Mouse (Mus musculus) midbrain, embryonic 12.5 days (tissue): ENCODE measurements around the gene Usp49. TPM values are rescaled to one million over a fixed set of nuclear protein-coding genes. Genes with fewer than 3 reads are reported as not detected.
"Not testable (repeated sequence)": the region's sequence is repeated elsewhere in the genome, so short reads cannot be mapped to it uniquely, and the experiment has no call there.

Experiments
- ATAC-seq: fragments of 200-750 bp; cut with Nextera tagmentation; 2 replicates; pipeline ENCODE4 v1.8.0; 2017; ENCODE audit warnings: low read depth, moderate TSS enrichment, moderate library complexity; ENCODE audit not compliant: low FRiP score
- H3K27ac ChIP-seq: fragments of 300-500 bp; sonication (generic); replicated peaks from 2 replicates; pipeline ENCODE4 v1.5.1; 2016; ENCODE audit warnings: mild to moderate bottlenecking
- H3K27me3 ChIP-seq: fragments of 300-500 bp; sonication (generic); 2 replicates; pipeline ENCODE4 v1.6.1; 2016; ENCODE audit warnings: mild to moderate bottlenecking
- H3K36me3 ChIP-seq: fragments of 300-500 bp; sonication (generic); 2 replicates; pipeline ENCODE4 v1.6.1; 2016
- H3K4me1 ChIP-seq: fragments of 300-500 bp; sonication (generic); 2 replicates; pipeline ENCODE4 v1.6.1; 2016
- H3K4me2 ChIP-seq: fragments of 300-500 bp; sonication (generic); replicated peaks from 2 replicates; pipeline ENCODE4 v1.6.1; 2016; ENCODE audit warnings: mild to moderate bottlenecking, moderate library complexity
- H3K4me3 ChIP-seq: fragments of 300-500 bp; sonication (generic); 2 replicates; pipeline ENCODE4 v1.5.1; 2016; ENCODE audit warnings: mild to moderate bottlenecking
- H3K9ac ChIP-seq: fragments of 300-500 bp; sonication (generic); replicated peaks from 2 replicates; pipeline ENCODE4 v1.6.1; 2016; ENCODE audit warnings: mild to moderate bottlenecking, moderate library complexity
- H3K9me3 ChIP-seq: fragments of 300-500 bp; sonication (generic); 2 replicates; pipeline ENCODE4 v1.6.1; 2016; ENCODE audit warnings: mild to moderate bottlenecking
- WGBS: fragments of 180-500 bp; shearing (Covaris S2); methylation state at CpG from one replicate; pipeline ENCODE4 v1.1.7; 2016; 5-methylcytosine and 5-hydroxymethylcytosine counted together
- polyA plus RNA-seq: library from polyadenylated mRNA; unstranded; fragments of >200 nt; fragmentation: Nextera tagmentation; extraction: Ambion mirVana; gene quantifications from 2 replicates; pipeline ENCODE4 v1.2.1, GENCODE M21; 2016

Usp49 gene
- polyA plus RNA-seq, 1 experiment from 2014 or later: 10.5 TPM

GRCm38 (mm10) chr17:47611661-47611982 lies 18.9 kb upstream of the Usp49 start:
- Histone ChIP-seq H3K9ac (peak overlapping the region; percentile 75), H3K4me3 (peak overlapping the region; percentile 76), H3K36me3 (peaks cover 40% of the 10 kb centered on the region), H3K9me3 (no peaks in the 10 kb centered on the region), H3K4me2 (peak overlapping the region; percentile 90), H3K27ac (no peak overlapping the region), H3K4me1 (peaks cover 27% of the 10 kb centered on the region), H3K27me3 (no peaks in the 10 kb centered on the region)
- under 1% methylated on average over 13 of the region's 13 CpGs for WGBS
- ATAC-seq: no peak

- 95% methylated on average over 1 of the region's 1 CpGs for WGBS
- H3K4me2 ChIP-seq: no peak overlapping the region
- ATAC-seq: no peak
- H3K27me3 ChIP-seq: no peaks in the 10 kb centered on the region
- H3K9ac ChIP-seq: no peak overlapping the region
- H3K4me3 ChIP-seq: no peak overlapping the region
- no peaks in the 10 kb centered on the region for H3K9me3 ChIP-seq
- no peak overlapping the region for H3K27ac ChIP-seq
- peaks cover 38% of the 10 kb centered on the region for H3K36me3 ChIP-seq
- peaks cover 27% of the 10 kb centered on the region for H3K4me1 ChIP-seq
Observed at GRCm38 (mm10) chr17:47614018-47614417, 16.5 kb upstream of the Usp49 start.

- peaks cover 48% of the 10 kb centered on the region for H3K36me3 ChIP-seq
- H3K27me3 ChIP-seq: no peaks in the 10 kb centered on the region
- no peak overlapping the region for H3K9ac ChIP-seq
- no peak overlapping the region for H3K4me2 ChIP-seq
- 97% methylated on average over 8 of the region's 8 CpGs for WGBS
- no peak overlapping the region for H3K4me3 ChIP-seq
- H3K27ac ChIP-seq: no peak overlapping the region
- no peaks in the 10 kb centered on the region for H3K9me3 ChIP-seq
- no peak for ATAC-seq
- H3K4me1 ChIP-seq: peaks cover 15% of the 10 kb centered on the region
Observed at GRCm38 (mm10) chr17:47616119-47616518, 14.4 kb upstream of the Usp49 start.

GRCm38 (mm10) chr17:47616652-47617051 lies 13.8 kb upstream of the Usp49 start:
- ATAC-seq: no peak
- 92% methylated on average over 4 of the region's 4 CpGs for WGBS

GRCm38 (mm10) chr17:47617605-47618307 lies 12.7 kb upstream of the Usp49 start:
- no peak overlapping the region for H3K9ac ChIP-seq
- peaks cover 5% of the 10 kb centered on the region for H3K4me1 ChIP-seq
- ATAC-seq: no peak
- H3K4me2 ChIP-seq: no peak overlapping the region
- H3K4me3 ChIP-seq: no peak overlapping the region
- WGBS: 95% methylated on average over 9 of the region's 9 CpGs
- H3K36me3 ChIP-seq: peaks cover 64% of the 10 kb centered on the region
- H3K27ac ChIP-seq: no peak overlapping the region
- no peaks in the 10 kb centered on the region for H3K27me3 ChIP-seq
- H3K9me3 ChIP-seq: no peaks in the 10 kb centered on the region

More at GRCm38 (mm10) chr17:47616652-47617051, 13.8 kb upstream of the Usp49 start:
- Histone ChIP-seq H3K9me3 (no peaks in the 10 kb centered on the region), H3K4me2 (no peak overlapping the region), H3K27ac (no peak overlapping the region), H3K27me3 (no peaks in the 10 kb centered on the region), H3K36me3 (peaks cover 53% of the 10 kb centered on the region), H3K4me3 (no peak overlapping the region), H3K4me1 (peaks cover 15% of the 10 kb centered on the region), H3K9ac (no peak overlapping the region)

- Histone ChIP-seq H3K4me1 (no peaks in the 10 kb centered on the region), H3K4me2 (no peak overlapping the region), H3K9me3 (no peaks in the 10 kb centered on the region), H3K27me3 (no peaks in the 10 kb centered on the region), H3K4me3 (no peak overlapping the region), H3K27ac (no peak overlapping the region), H3K9ac (no peak overlapping the region), H3K36me3 (peaks cover 73% of the 10 kb centered on the region)
- WGBS: 92% methylated on average over 13 of the region's 13 CpGs
- ATAC-seq: no peak
Observed at GRCm38 (mm10) chr17:47618556-47619311, 11.8 kb upstream of the Usp49 start.

- no peak overlapping the region for H3K27ac ChIP-seq
- no peak overlapping the region for H3K4me2 ChIP-seq
- WGBS: 92% methylated on average over 14 of the region's 14 CpGs
- H3K9ac ChIP-seq: no peak overlapping the region
- H3K4me3 ChIP-seq: no peak overlapping the region
- H3K36me3 ChIP-seq: peaks cover 74% of the 10 kb centered on the region
- no peak for ATAC-seq
- H3K27me3 ChIP-seq: no peaks in the 10 kb centered on the region
- no peaks in the 10 kb centered on the region for H3K9me3 ChIP-seq
- H3K4me1 ChIP-seq: no peaks in the 10 kb centered on the region
Observed at GRCm38 (mm10) chr17:47622912-47623554, 7.5 kb upstream of the Usp49 start.

GRCm38 (mm10) chr17:47624572-47624971 lies 5.9 kb upstream of the Usp49 start:
- not testable (repeated sequence) for ATAC-seq

GRCm38 (mm10) chr17:47625088-47625487 lies 5.4 kb upstream of the Usp49 start:
- no peaks in the 10 kb centered on the region for H3K9me3 ChIP-seq
- H3K36me3 ChIP-seq: peaks cover 58% of the 10 kb centered on the region
- peaks cover 7% of the 10 kb centered on the region for H3K4me1 ChIP-seq
- no peaks in the 10 kb centered on the region for H3K27me3 ChIP-seq
- H3K9ac ChIP-seq: no peak overlapping the region
- ATAC-seq: no peak
- no peak overlapping the region for H3K4me3 ChIP-seq
- H3K4me2 ChIP-seq: no peak overlapping the region
- 97% methylated on average over 2 of the region's 2 CpGs for WGBS
- no peak overlapping the region for H3K27ac ChIP-seq

More at GRCm38 (mm10) chr17:47624572-47624971, 5.9 kb upstream of the Usp49 start:
- H3K9ac ChIP-seq, H3K4me1 ChIP-seq, H3K27me3 ChIP-seq, H3K27ac ChIP-seq, H3K4me2 ChIP-seq, H3K4me3 ChIP-seq, H3K9me3 ChIP-seq: not testable (repeated sequence)
- H3K36me3 ChIP-seq: peaks cover 62% of the 10 kb centered on the region
- 94% methylated on average over 3 of the region's 5 CpGs for WGBS

GRCm38 (mm10) chr17:47626031-47626430 lies 4.5 kb upstream of the Usp49 start:
- no peak overlapping the region for H3K4me3 ChIP-seq
- no peak overlapping the region for H3K9ac ChIP-seq
- no peak overlapping the region for H3K27ac ChIP-seq
- no peaks in the 10 kb centered on the region for H3K27me3 ChIP-seq
- H3K4me1 ChIP-seq: peaks cover 15% of the 10 kb centered on the region
- WGBS: 94% methylated on average over 5 of the region's 5 CpGs
- peaks cover 52% of the 10 kb centered on the region for H3K36me3 ChIP-seq
- no peak overlapping the region for H3K4me2 ChIP-seq
- no peaks in the 10 kb centered on the region for H3K9me3 ChIP-seq
- ATAC-seq: no peak

GRCm38 (mm10) chr17:47627791-47628190 lies 2.7 kb upstream of the Usp49 start:
- Histone ChIP-seq H3K27me3 (no peaks in the 10 kb centered on the region), H3K27ac (no peak overlapping the region), H3K9ac (no peak overlapping the region), H3K4me3 (0 out of 2 replicates have a peak overlapping the region, but pooled peaks have one; percentile 79), H3K36me3 (peaks cover 35% of the 10 kb centered on the region), H3K4me1 (peaks cover 28% of the 10 kb centered on the region), H3K9me3 (no peaks in the 10 kb centered on the region), H3K4me2 (no peak overlapping the region)
- WGBS: 87% methylated on average over 2 of the region's 2 CpGs
- ATAC-seq: no peak
